Mouse (Mus musculus): Measurements from ENCODE around the gene Cuedc2. TPM values are rescaled to one million over a fixed set of nuclear protein-coding genes. Genes with fewer than 3 reads are reported as not detected.
A peak's percentile ranks its signal among the peaks of the same experiment; 100 is the strongest.

Cuedc2 gene
- polyA plus RNA-seq, 1 experiment from 2014 or later, result 167 TPM

- no peaks in the 10 kb centered on the region for H3K9me3 ChIP-seq (replicated peaks)
- H3K4me3 ChIP-seq (replicated peaks), result no peak overlapping the region
- no peak overlapping the region for H3K4me2 ChIP-seq (replicated peaks)
- no peak overlapping the region for H3K27ac ChIP-seq (replicated peaks)
- 91% methylated on average over 4 of the region's 4 CpGs for WGBS
- no peaks in the 10 kb centered on the region for H3K4me1 ChIP-seq
- H3K27me3 ChIP-seq, result no peaks in the 10 kb centered on the region
- no peak overlapping the region for H3K9ac ChIP-seq
- no peak for ATAC-seq (ENCODE audit: insufficient number of reproducible peaks, low FRiP score, low TSS enrichment, low read depth)
- H3K36me3 ChIP-seq, result peaks cover 79% of the 10 kb centered on the region
Observed at GRCm38 (mm10) chr19:46284686-46285085, 53.8 kb downstream of the Cuedc2 start.

DNA sequence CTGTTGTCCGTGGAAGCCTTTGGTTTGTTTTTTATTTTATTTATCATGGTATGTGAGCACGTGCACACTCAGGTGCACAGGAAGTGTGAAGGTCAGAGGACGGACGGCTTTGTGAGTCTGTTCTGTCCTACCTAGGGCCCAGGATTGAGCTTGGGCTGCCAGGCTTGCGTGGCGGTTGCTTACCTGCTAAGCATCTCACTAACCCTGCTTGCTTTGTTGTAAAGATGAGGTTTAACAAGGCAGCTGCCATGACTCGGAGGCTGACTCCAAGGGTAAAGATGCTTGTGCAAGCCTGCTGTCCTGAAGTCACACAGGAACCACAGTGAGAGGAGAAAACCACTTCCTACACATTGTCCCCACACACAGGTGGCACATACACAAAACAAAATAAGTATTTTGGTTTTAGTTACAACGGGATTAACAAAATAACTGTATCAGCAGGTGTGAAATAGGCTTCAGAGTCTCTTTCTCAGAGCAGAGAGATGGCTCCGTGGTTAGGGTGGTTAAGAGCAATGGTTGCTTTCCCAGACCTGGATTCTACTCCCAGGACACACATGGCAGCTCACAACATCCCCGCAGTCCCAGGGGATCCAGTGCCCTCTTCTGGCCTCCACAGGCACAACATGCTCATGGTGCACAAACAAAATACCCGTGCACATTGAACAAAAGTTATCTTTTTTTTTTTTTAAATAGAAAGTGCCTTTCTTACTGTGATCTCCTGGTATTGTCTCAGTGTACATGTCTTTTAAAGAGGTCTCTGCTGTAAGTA lies 56.2 kb downstream of the Cuedc2 start:
- H3K36me3 ChIP-seq, result peaks cover 85% of the 10 kb centered on the region
- no peak overlapping the region for H3K4me3 ChIP-seq (replicated peaks)
- no peaks in the 10 kb centered on the region for H3K4me1 ChIP-seq
- H3K9me3 ChIP-seq (replicated peaks), result no peaks in the 10 kb centered on the region
- no peak overlapping the region for H3K27ac ChIP-seq (replicated peaks)
- no peak for ATAC-seq (ENCODE audit: insufficient number of reproducible peaks, low FRiP score, low TSS enrichment, low read depth)
- H3K27me3 ChIP-seq, result no peaks in the 10 kb centered on the region
- 91% methylated on average over 11 of the region's 11 CpGs for WGBS
- H3K9ac ChIP-seq, result no peak overlapping the region
- H3K4me2 ChIP-seq (replicated peaks), result no peak overlapping the region

MicroRNA genes within 50 kb of the gene (microRNA counts, 519-probe panel; counts per million panel counts)
- microRNA mmu-miR-146b, result 2,042 counts per million, percentile 41 among the panel's probes with 10 or more counts

Small RNAs within 50 kb of the gene (microRNA-seq; reads per million reads assigned to microRNA genes)
- gene Mir146b (ENCODE audit: borderline number of aligned reads), result 1.2 reads per million

Other genes starting within 250 kb of the Cuedc2 start
- 1.6 and 3.7 TPM in 2 replicates for gene Elovl3, start 206.8 kb downstream of the Cuedc2 start, polyA plus RNA-seq (2015; fragmentation: Nextera tagmentation; extraction: Ambion mirVana)
- 10.4 and 12.4 TPM in 2 replicates for gene Pitx3, start 190.4 kb downstream of the Cuedc2 start, polyA plus RNA-seq (2015; fragmentation: Nextera tagmentation; extraction: Ambion mirVana)
- gene Gbf1, start 186.2 kb downstream of the Cuedc2 start, polyA plus RNA-seq (2015; fragmentation: Nextera tagmentation; extraction: Ambion mirVana), result 61.2 and 67.1 TPM in 2 replicates
- gene Nfkb2, start 34.4 kb downstream of the Cuedc2 start, polyA plus RNA-seq (2015; fragmentation: Nextera tagmentation; extraction: Ambion mirVana), result 15.3 and 16.1 TPM in 2 replicates
- gene Psd, start 11.5 kb downstream of the Cuedc2 start, polyA plus RNA-seq (2015; fragmentation: Nextera tagmentation; extraction: Ambion mirVana), result 9.8 and 11.0 TPM in 2 replicates
- 16.4 TPM in 2 replicates for gene Fbxl15, start 10.5 kb downstream of the Cuedc2 start, polyA plus RNA-seq (2015; fragmentation: Nextera tagmentation; extraction: Ambion mirVana)
- 4.3 and 4.4 TPM in 2 replicates for gene Mfsd13a, start 2.4 kb upstream of the Cuedc2 start, polyA plus RNA-seq (2015; fragmentation: Nextera tagmentation; extraction: Ambion mirVana)
- 3.5 and 5.3 TPM in 2 replicates for gene 2310034G01Rik, start 11.6 kb upstream of the Cuedc2 start, polyA plus RNA-seq (2015; fragmentation: Nextera tagmentation; extraction: Ambion mirVana)
- 149 and 153 TPM in 2 replicates for gene Actr1a, start 57.0 kb upstream of the Cuedc2 start, polyA plus RNA-seq (2015; fragmentation: Nextera tagmentation; extraction: Ambion mirVana)
- gene Sufu, start 58.2 kb upstream of the Cuedc2 start, polyA plus RNA-seq (2015; fragmentation: Nextera tagmentation; extraction: Ambion mirVana), result 36.0 and 38.4 TPM in 2 replicates
- 20.7 and 21.7 TPM in 2 replicates for gene Trim8, start 163.0 kb upstream of the Cuedc2 start, polyA plus RNA-seq (2015; fragmentation: Nextera tagmentation; extraction: Ambion mirVana)
- gene Arl3, start 234.5 kb upstream of the Cuedc2 start, polyA plus RNA-seq (2015; fragmentation: Nextera tagmentation; extraction: Ambion mirVana), result 149 TPM in 2 replicates
- gene Sfxn2, start 234.7 kb upstream of the Cuedc2 start, polyA plus RNA-seq (2015; fragmentation: Nextera tagmentation; extraction: Ambion mirVana), result 21.8 and 21.9 TPM in 2 replicates

Measured in embryonic facial prominence, embryonic 15.5 days (tissue).